Mouse (Mus musculus) heart, embryonic 10.5 days (tissue): ENCODE results near the gene Dedd. TPM values are rescaled to one million over a fixed set of nuclear protein-coding genes. Genes with fewer than 3 reads are reported as not detected.

Experiments used
- DNase-seq: peaks from one replicate; pipeline ENCODE4 v3.0.0-alpha.2; 2017; ENCODE audit warnings: low spot score
- H3K27ac ChIP-seq: fragments of 300-500 bp; sonication (generic); 2 replicates; pipeline ENCODE4 v1.5.1; 2016; ENCODE audit warnings: mild to moderate bottlenecking
- H3K27me3 ChIP-seq: fragments of 300-500 bp; sonication (generic); 2 replicates; pipeline ENCODE4 v1.6.1; 2016; ENCODE audit warnings: mild to moderate bottlenecking; ENCODE audit not compliant: poor library complexity, insufficient read depth, severe bottlenecking
- H3K36me3 ChIP-seq: fragments of 300-500 bp; sonication (generic); 2 replicates; pipeline ENCODE4 v1.6.1; 2016; ENCODE audit warnings: mild to moderate bottlenecking, moderate library complexity
- H3K4me1 ChIP-seq: fragments of 300-500 bp; sonication (generic); 2 replicates; pipeline ENCODE4 v1.6.1; 2016; ENCODE audit warnings: mild to moderate bottlenecking
- H3K4me3 ChIP-seq: fragments of 300-500 bp; sonication (generic); 2 replicates; pipeline ENCODE4 v1.5.1; 2016; ENCODE audit warnings: mild to moderate bottlenecking, moderate library complexity
- H3K9me3 ChIP-seq: fragments of 300-500 bp; sonication (generic); 2 replicates; pipeline ENCODE4 v1.6.1; 2016; ENCODE audit warnings: mild to moderate bottlenecking, moderate library complexity
- WGBS: fragments of 180-500 bp; shearing (Covaris S2); methylation state at CpG from one replicate; pipeline ENCODE4 v1.1.7; 2016; 5-methylcytosine and 5-hydroxymethylcytosine counted together
- polyA plus RNA-seq: library from polyadenylated mRNA; unstranded; fragments of >200 nt; fragmentation: Nextera tagmentation; extraction: Ambion mirVana; gene quantifications from 2 replicates; pipeline ENCODE4 v1.2.1, GENCODE M21; 2016

Dedd gene
- polyA plus RNA-seq, 1 experiment from 2014 or later, result 43.8 TPM

- 90% methylated on average over 3 of the region's 3 CpGs for WGBS
These were observed 19.7 kb downstream of the Dedd start for GRCm38 (mm10) chr1:171348665-171349064.

GRCm38 (mm10) chr1:171349210-171349609, 20.3 kb downstream of the Dedd start:
- Histone ChIP-seq H3K4me3 (no peak overlapping the region), H3K36me3 (peaks cover 5% of the 10 kb centered on the region; the same call in 1 of the 2 replicates), H3K27ac (no peak overlapping the region), H3K9me3 (0 out of 2 replicates have a peak, but pooled peaks cover 6% of the 10 kb centered on the region), H3K4me1 (peaks cover 13% of the 10 kb centered on the region; the same call in 1 of the 2 replicates), H3K27me3 (no peaks in the 10 kb centered on the region)
- 96% methylated on average over 2 of the region's 2 CpGs for WGBS
- DNase-seq, result no peak

More at GRCm38 (mm10) chr1:171348665-171349064, 19.7 kb downstream of the Dedd start:
- no peak overlapping the region for H3K4me3 ChIP-seq
- H3K27ac ChIP-seq, result no peak overlapping the region
- no peaks in the 10 kb centered on the region for H3K27me3 ChIP-seq
- peaks cover 5% of the 10 kb centered on the region; the same call in 1 of the 2 replicates for H3K36me3 ChIP-seq
- H3K9me3 ChIP-seq, result 0 out of 2 replicates have a peak, but pooled peaks cover 6% of the 10 kb centered on the region
- no peak for DNase-seq
- H3K4me1 ChIP-seq, result peaks cover 13% of the 10 kb centered on the region; the same call in 1 of the 2 replicates

DNA sequence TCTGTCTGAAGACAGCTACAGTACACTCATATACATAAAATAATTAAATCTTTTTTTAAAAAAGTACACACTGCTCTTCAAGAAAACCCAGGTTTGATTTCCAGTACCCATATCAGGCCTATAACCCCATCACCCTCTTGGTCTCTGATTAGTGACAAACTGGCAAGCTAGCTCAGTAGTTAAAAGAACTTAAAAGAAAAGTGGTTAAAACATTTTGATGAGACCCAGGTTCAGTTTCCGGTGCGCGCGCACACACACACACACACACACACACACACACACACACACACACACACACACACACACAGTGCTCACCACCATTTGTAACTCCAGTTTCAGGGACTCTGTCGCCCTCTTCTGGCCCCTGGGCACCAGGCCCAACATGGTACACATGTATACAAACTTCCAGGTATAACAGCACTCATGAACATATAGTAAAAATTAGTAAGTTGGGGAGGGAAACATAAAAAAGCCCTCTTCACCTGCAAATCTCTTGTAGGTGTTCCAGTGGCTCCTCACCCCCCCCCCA, 26.9 kb downstream of the Dedd start:
- no peaks in the 10 kb centered on the region for H3K27me3 ChIP-seq
- no peak overlapping the region for H3K27ac ChIP-seq
- WGBS, result 77% methylated on average over 4 of the region's 5 CpGs
- H3K4me1 ChIP-seq, result peaks cover 12% of the 10 kb centered on the region
- no peak overlapping the region for H3K4me3 ChIP-seq
- H3K36me3 ChIP-seq, result peaks cover 30% of the 10 kb centered on the region
- no peaks in the 10 kb centered on the region for H3K9me3 ChIP-seq
- no peak for DNase-seq

DNA sequence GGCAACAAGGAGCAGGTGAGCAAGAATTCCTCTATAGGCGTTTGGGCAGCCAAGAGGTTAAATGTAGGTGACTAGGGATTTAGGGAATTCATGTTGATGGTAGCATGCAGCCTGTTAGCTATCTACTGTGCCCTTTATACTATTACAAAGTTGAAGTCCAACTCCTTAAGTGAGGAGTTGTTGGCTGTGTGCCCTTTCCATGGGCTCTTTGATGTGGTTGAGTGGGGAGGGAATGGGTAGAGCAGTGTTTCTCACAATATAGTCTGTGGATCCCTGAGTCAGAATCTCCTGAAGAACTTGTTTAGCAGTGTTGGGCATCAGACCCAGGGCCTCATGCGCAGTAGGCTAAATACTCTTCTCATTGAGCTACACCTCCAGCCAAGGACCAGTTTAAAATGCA, 27.9 kb downstream of the Dedd start:
- no peak for DNase-seq
- no peaks in the 10 kb centered on the region for H3K27me3 ChIP-seq
- H3K9me3 ChIP-seq, result no peaks in the 10 kb centered on the region
- H3K27ac ChIP-seq, result no peak overlapping the region
- no peak overlapping the region for H3K4me3 ChIP-seq
- H3K4me1 ChIP-seq, result peaks cover 16% of the 10 kb centered on the region
- WGBS, result 87% methylated on average over 2 of the region's 2 CpGs
- H3K36me3 ChIP-seq, result peaks cover 30% of the 10 kb centered on the region

GRCm38 (mm10) chr1:171358421-171358820, 29.5 kb downstream of the Dedd start:
- Histone ChIP-seq H3K36me3 (peaks cover 30% of the 10 kb centered on the region), H3K4me3 (no peak overlapping the region), H3K27me3 (no peaks in the 10 kb centered on the region), H3K27ac (no peak overlapping the region), H3K4me1 (peaks cover 12% of the 10 kb centered on the region), H3K9me3 (no peaks in the 10 kb centered on the region)
- WGBS, result 79% methylated on average over 4 of the region's 4 CpGs
- DNase-seq, result no peak

DNA sequence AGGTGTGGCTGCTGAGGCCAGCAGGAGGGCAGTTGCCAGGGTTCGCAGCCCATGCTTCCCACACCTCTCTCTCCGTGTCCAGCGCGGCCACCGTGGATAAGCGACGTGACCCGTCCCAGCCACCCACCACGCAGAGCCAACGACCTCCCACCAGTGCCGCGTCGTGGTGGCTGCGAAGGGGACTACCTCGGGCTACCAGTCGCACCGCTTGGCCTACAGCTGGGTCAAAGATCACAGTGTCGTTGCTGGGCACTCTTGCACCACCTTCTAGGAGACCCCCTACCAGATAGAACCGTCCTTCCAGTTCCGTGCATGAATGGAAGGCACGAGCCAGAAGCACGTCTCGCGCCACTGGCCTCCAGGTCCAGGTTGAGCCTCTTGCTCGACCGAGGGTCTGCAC, 31.3 kb downstream of the Dedd start:
- Histone ChIP-seq H3K27ac (peak overlapping the region; percentile 80), H3K4me1 (peaks cover 12% of the 10 kb centered on the region), H3K36me3 (peaks cover 27% of the 10 kb centered on the region), H3K9me3 (no peaks in the 10 kb centered on the region), H3K4me3 (peak overlapping the region; percentile 66), H3K27me3 (no peaks in the 10 kb centered on the region)
- 6% methylated on average over 26 of the region's 26 CpGs for WGBS
- no peak for DNase-seq

DNA sequence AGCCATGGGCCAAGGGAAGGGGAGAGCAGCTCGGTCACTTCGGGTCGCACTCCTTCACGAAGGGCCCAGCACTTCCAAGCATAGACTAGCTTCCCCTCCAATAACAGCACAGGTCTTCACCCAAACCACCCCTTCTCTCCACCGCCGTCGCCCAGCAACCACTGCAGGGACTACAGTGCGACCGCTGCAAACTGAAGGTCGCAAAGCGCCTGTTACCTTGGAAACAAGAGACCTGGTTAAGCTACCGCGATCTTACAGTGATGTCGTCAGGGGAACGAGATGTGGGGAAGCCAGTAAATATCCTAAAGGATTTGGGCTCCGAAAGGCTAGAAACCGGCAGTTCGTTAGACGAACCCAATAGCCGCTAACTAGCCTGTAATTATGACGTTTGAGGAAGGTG, 31.7 kb downstream of the Dedd start, which contains the start of gene Klhdc9:
TSS of gene Klhdc9 (minus strand) at position 143 of the 400 bp plus-strand sequence.
- peaks cover 27% of the 10 kb centered on the region for H3K36me3 ChIP-seq
- no peaks in the 10 kb centered on the region for H3K9me3 ChIP-seq
- H3K4me3 ChIP-seq, result peak within 1 kb of the TSS; percentile 66
- DNase-seq, result peak; percentile 97
- H3K4me1 ChIP-seq, result peaks cover 12% of the 10 kb centered on the region
- peak within 1 kb of the TSS; percentile 80 for H3K27ac ChIP-seq
- WGBS, result under 1% methylated on average over 21 of the region's 21 CpGs
- H3K27me3 ChIP-seq, result no peaks in the 10 kb centered on the region

DNA sequence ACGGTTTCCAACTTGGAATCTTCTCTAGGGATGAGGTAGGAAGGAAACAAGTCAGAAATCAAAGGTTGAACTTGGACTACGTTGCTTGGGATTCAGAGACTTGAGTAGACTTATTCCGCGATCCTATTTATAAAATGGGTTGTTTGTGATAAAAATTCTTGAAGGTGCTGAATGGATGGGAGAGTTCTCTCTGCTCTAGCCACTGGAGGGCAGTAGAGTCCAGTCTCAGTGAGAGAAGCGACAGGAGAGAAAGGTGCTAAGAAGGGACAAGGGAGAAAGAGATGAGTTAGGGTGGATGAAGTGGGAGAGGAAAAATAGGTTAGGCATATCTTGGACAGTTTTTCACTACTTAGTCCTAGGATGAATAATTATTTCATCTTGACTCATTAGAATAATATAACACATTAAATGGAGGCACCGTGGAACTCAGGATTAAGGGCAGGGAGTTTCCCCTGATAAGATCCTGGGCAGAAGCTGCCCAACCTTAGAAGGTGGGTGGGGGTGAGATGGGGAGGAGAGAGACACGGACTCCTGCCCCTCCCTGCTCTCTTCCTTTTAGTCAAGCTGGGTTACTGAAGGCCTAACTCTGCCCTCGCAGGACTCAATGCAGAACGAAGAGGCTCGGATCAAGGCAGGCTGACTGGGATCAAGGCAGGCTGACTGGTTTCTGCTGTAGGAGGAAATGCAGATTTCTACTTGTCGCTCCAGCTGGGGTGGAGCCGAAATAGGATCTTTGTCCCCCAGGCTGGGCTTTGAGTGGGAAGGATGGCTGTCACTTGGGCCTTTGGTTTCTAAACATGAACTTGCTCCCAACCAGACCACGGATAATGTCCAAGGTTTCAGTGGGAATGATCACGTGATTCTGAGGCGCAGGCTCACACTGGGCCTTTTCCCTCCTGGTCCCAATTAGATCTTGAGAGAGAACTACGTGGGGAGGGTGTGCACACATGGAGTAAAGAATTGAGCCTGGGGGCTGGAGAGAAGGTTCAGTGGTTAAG, 32.5 kb downstream of the Dedd start:
- Histone ChIP-seq H3K9me3 (no peaks in the 10 kb centered on the region), H3K27ac (peak overlapping the region; percentile 80), H3K27me3 (no peaks in the 10 kb centered on the region), H3K4me3 (peak overlapping the region; percentile 66), H3K36me3 (peaks cover 26% of the 10 kb centered on the region), H3K4me1 (peaks cover 12% of the 10 kb centered on the region)
- DNase-seq, result peak; percentile 89
- 24% methylated on average over 16 of the region's 16 CpGs for WGBS

DNA sequence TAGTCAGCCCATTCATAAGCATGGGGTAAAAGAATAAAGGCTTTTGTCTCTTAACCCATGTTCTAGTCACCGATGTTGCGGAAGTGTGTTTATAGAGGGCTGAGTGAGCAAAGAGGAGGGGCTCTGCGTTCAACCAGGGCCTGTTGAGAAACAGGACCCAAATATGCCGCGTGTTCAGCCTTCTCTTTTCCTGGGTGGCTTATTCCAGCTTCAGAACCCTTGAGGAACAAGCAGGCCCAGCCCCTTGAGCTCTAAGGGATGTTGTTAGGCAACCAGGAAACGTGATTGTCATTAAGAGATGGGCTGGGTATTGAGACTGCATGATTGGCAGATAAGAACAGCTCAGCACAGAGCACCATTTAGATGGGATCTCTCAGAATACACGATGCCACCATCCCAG, 37.0 kb downstream of the Dedd start:
- H3K9me3 ChIP-seq, result no peaks in the 10 kb centered on the region
- H3K27me3 ChIP-seq, result peaks cover 28% of the 10 kb centered on the region; the same call in 1 of the 2 replicates
- peaks cover 14% of the 10 kb centered on the region for H3K4me1 ChIP-seq
- H3K27ac ChIP-seq, result no peak overlapping the region
- DNase-seq, result no peak
- 63% methylated on average over 7 of the region's 7 CpGs for WGBS
- H3K4me3 ChIP-seq, result no peak overlapping the region
- no peaks in the 10 kb centered on the region for H3K36me3 ChIP-seq

DNA sequence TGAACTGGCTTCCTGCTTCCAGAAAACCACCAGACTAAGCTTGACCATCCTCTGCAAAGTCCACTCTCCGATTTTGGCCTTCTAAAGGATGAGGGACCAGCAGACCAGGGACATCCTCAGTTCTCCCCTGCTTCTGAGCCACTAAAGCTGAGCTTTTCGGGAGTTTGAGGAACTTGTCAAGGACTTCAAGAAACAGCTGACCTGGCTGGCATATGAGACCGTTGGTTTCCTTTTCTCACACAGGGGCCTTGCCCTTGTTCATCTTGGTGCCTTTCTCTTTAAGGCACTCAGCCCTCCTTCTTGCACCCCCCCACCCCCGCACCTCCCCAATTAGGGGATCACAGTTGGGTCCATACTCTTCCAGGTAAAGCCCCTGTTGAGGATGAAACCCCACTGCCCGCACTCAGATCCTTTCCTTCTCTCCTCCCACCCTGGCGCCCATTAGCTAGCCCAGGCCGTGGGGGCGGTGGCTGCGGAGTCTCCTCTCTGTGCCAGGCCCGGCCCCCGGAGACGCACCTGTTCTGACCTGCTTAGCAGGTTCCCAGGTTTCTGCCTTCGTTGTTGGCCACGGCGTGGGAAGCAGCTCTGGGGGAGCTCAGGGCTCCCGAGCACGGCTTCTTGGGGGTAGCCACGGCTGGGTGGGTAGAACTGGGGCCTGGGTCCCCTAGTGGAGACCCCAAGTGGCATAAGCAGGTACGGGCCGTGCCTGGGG, 41.1 kb downstream of the Dedd start, which contains the start of gene Nectin4:
TSS of gene Nectin4 (plus strand) at position 255 of the 712 bp plus-strand sequence.
- H3K4me1 ChIP-seq, result peaks cover 26% of the 10 kb centered on the region
- no peaks in the 10 kb centered on the region for H3K9me3 ChIP-seq
- no peak within 1 kb of the TSS for H3K27ac ChIP-seq
- no peak within 1 kb of the TSS for H3K4me3 ChIP-seq
- no peaks in the 10 kb centered on the region for H3K36me3 ChIP-seq
- H3K27me3 ChIP-seq, result peaks cover 46% of the 10 kb centered on the region; the same call in 1 of the 2 replicates
- WGBS, result 32% methylated on average over 20 of the region's 20 CpGs
- DNase-seq, result no peak

DNA sequence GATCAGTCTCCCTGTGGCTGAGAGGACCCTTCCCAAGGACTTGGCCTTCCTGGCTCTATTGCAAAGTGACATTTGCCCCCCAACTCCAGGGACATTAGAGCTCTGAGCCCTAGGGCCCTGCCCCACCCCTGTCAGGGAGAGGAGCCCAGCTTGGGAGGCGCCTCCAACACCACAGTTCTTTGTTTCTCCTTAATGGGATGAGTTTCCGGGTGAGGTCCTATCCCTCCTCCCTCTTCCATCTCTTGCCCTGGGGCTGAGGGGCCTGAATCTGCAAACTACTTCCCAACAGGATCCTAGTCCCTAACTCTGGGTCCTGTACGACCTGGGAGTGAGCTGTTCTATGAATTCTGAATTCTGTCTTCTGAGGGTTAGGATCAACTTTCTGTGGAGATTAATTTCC, 43.9 kb downstream of the Dedd start:
- no peak overlapping the region for H3K4me3 ChIP-seq
- 47% methylated on average over 3 of the region's 3 CpGs for WGBS

DNA sequence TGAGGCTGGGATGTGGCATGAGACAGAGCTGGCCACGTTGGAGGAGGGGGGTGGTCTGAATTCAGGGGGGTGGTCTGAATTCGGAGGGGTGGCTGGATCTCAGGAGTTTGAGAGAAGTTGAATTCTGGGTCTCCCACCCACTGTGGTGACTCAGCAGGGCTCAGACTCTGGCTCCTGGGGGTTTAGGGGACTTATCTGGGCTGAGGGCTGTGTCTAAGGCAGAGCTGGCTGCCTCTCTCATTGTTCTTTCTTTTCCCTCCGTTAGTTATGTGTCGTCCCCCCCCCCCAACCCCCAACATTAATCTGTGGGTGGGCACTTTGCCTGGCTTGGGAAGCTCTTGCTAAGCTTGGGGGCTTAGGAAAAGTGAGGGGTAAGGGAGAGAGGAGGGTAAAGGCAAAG, 45.0 kb downstream of the Dedd start:
- Histone ChIP-seq H3K4me3 (no peak overlapping the region), H3K27me3 (peaks cover 37% of the 10 kb centered on the region; the same call in 1 of the 2 replicates), H3K4me1 (peaks cover 38% of the 10 kb centered on the region), H3K27ac (peak overlapping the region; percentile 42; the same call in 1 of the 2 replicates), H3K9me3 (no peaks in the 10 kb centered on the region), H3K36me3 (no peaks in the 10 kb centered on the region)
- WGBS, result 6% methylated on average over 4 of the region's 4 CpGs
- no peak for DNase-seq

More for the DNA sequence above, 43.9 kb downstream of the Dedd start:
- no peak for DNase-seq
- H3K27me3 ChIP-seq, result peaks cover 41% of the 10 kb centered on the region; the same call in 1 of the 2 replicates
- H3K9me3 ChIP-seq, result no peaks in the 10 kb centered on the region
- H3K4me1 ChIP-seq, result peaks cover 35% of the 10 kb centered on the region
- no peaks in the 10 kb centered on the region for H3K36me3 ChIP-seq
- no peak overlapping the region for H3K27ac ChIP-seq
